Mouse (Mus musculus) limb, embryonic 12.5 days (tissue): ENCODE results near the gene Troap. TPM values are rescaled to one million over a fixed set of nuclear protein-coding genes. Genes with fewer than 3 reads are reported as not detected.
A peak's percentile ranks its signal among the peaks of the same experiment; 100 is the strongest.

Experiments used
- ATAC-seq: fragments of 200-750 bp; cut with Nextera tagmentation; 2 replicates; pipeline ENCODE4 v1.8.0; 2017; ENCODE audit warnings: low read depth, moderate TSS enrichment; ENCODE audit not compliant: insufficient number of reproducible peaks, insufficient read depth, low FRiP score, low TSS enrichment
- H3K27ac ChIP-seq: fragments of 300-500 bp; sonication (generic); 2 replicates; pipeline ENCODE4 v1.5.1; 2016; ENCODE audit warnings: mild to moderate bottlenecking, moderate library complexity
- H3K27me3 ChIP-seq: fragments of 300-500 bp; sonication (generic); 2 replicates; pipeline ENCODE4 v1.6.1; 2016; ENCODE audit warnings: mild to moderate bottlenecking, moderate library complexity
- H3K36me3 ChIP-seq: fragments of 300-500 bp; sonication (generic); 2 replicates; pipeline ENCODE4 v1.6.1; 2016; ENCODE audit warnings: mild to moderate bottlenecking, moderate library complexity
- H3K4me1 ChIP-seq: fragments of 300-500 bp; sonication (generic); replicated peaks from 2 replicates; pipeline ENCODE4 v1.6.1; 2016
- H3K4me2 ChIP-seq: fragments of 300-500 bp; sonication (generic); 2 replicates; pipeline ENCODE4 v1.6.1; 2016; ENCODE audit warnings: mild to moderate bottlenecking, moderate library complexity
- H3K4me3 ChIP-seq: fragments of 300-500 bp; sonication (generic); replicated peaks from 2 replicates; pipeline ENCODE4 v1.5.1; 2016; ENCODE audit warnings: mild to moderate bottlenecking
- H3K9ac ChIP-seq: fragments of 300-500 bp; sonication (generic); replicated peaks from 2 replicates; pipeline ENCODE4 v1.6.1; 2016; ENCODE audit warnings: mild to moderate bottlenecking, moderate library complexity
- H3K9me3 ChIP-seq: fragments of 300-500 bp; sonication (generic); 2 replicates; pipeline ENCODE4 v1.6.1; 2016; ENCODE audit warnings: mild to moderate bottlenecking, moderate library complexity
- WGBS: fragments of 180-500 bp; shearing (Covaris S2); methylation state at CpG from one replicate; pipeline ENCODE4 v1.1.7; 2016; 5-methylcytosine and 5-hydroxymethylcytosine counted together
- polyA plus RNA-seq: library from polyadenylated mRNA; unstranded; fragments of >200 nt; fragmentation: Nextera tagmentation; extraction: Ambion mirVana; gene quantifications from 2 replicates; pipeline ENCODE4 v1.2.1, GENCODE M21; 2016

Gene Troap
- polyA plus RNA-seq, 1 experiment from 2014 or later, result 47.1 TPM

GRCm38 (mm10) chr15:99115065-99115423 is 40.7 kb downstream of the Troap start:
- Histone ChIP-seq H3K27me3 (no peaks in the 10 kb centered on the region), H3K9ac (no peak overlapping the region), H3K36me3 (no peaks in the 10 kb centered on the region), H3K4me3 (no peak overlapping the region), H3K4me1 (peaks cover 5% of the 10 kb centered on the region; the same call in 1 of the 2 replicates), H3K9me3 (no peaks in the 10 kb centered on the region), H3K27ac (no peak overlapping the region), H3K4me2 (no peak overlapping the region)
- no peak for ATAC-seq
- WGBS, result 87% methylated on average over 7 of the region's 7 CpGs

- Histone ChIP-seq H3K9me3 (no peaks in the 10 kb centered on the region), H3K4me2 (no peak overlapping the region), H3K27me3 (peaks cover 9% of the 10 kb centered on the region; the same call in 1 of the 2 replicates), H3K4me3 (no peak overlapping the region), H3K36me3 (no peaks in the 10 kb centered on the region), H3K9ac (no peak overlapping the region), H3K4me1 (peaks cover 5% of the 10 kb centered on the region; the same call in 1 of the 2 replicates), H3K27ac (no peak overlapping the region)
- 37% methylated on average over 11 of the region's 11 CpGs for WGBS
- no peak for ATAC-seq
Measured at GRCm38 (mm10) chr15:99116539-99116938, 42.2 kb downstream of the Troap start.

GRCm38 (mm10) chr15:99120814-99121213 is 46.4 kb downstream of the Troap start:
- no peaks in the 10 kb centered on the region for H3K36me3 ChIP-seq

GRCm38 (mm10) chr15:99122642-99123041 is 48.3 kb downstream of the Troap start:
- no peak overlapping the region for H3K4me2 ChIP-seq
- H3K36me3 ChIP-seq, result no peaks in the 10 kb centered on the region
- no peaks in the 10 kb centered on the region for H3K9me3 ChIP-seq
- H3K4me3 ChIP-seq, result no peak overlapping the region
- no peak overlapping the region for H3K9ac ChIP-seq
- 85% methylated on average over 2 of the region's 2 CpGs for WGBS
- ATAC-seq, result no peak
- peaks cover 13% of the 10 kb centered on the region; the same call in 1 of the 2 replicates for H3K27me3 ChIP-seq
- H3K4me1 ChIP-seq, result peaks cover 2% of the 10 kb centered on the region
- H3K27ac ChIP-seq, result no peak overlapping the region

More at GRCm38 (mm10) chr15:99120814-99121213, 46.4 kb downstream of the Troap start:
- Histone ChIP-seq H3K4me1 (peaks cover 5% of the 10 kb centered on the region; the same call in 1 of the 2 replicates), H3K9ac (peak overlapping the region; percentile 23; the same call in 1 of the 2 replicates), H3K4me3 (no peak overlapping the region), H3K4me2 (0 out of 2 replicates have a peak overlapping the region, but pooled peaks have one; percentile 2), H3K27me3 (peaks cover 13% of the 10 kb centered on the region; the same call in 1 of the 2 replicates), H3K27ac (no peak overlapping the region), H3K9me3 (no peaks in the 10 kb centered on the region)
- 14% methylated on average over 11 of the region's 11 CpGs for WGBS
- no peak for ATAC-seq

GRCm38 (mm10) chr15:99125711-99126080 is 51.3 kb downstream of the Troap start, which contains the start of gene Spats2:
Gene Spats2 (plus strand): TSS chr15:99125916.
- peaks cover 13% of the 10 kb centered on the region; the same call in 1 of the 2 replicates for H3K27me3 ChIP-seq
- peak within 1 kb of the TSS; percentile 80 for H3K4me3 ChIP-seq
- H3K36me3 ChIP-seq, result 0 out of 2 replicates have a peak, but pooled peaks cover 2% of the 10 kb centered on the region
- ATAC-seq, result no peak
- H3K27ac ChIP-seq, result peak within 1 kb of the TSS; percentile 96
- WGBS, result under 1% methylated on average over 12 of the region's 12 CpGs
- H3K9ac ChIP-seq, result peak within 1 kb of the TSS; percentile 93
- H3K4me2 ChIP-seq, result peak within 1 kb of the TSS; percentile 59
- no peaks in the 10 kb centered on the region for H3K9me3 ChIP-seq
- H3K4me1 ChIP-seq, result peaks cover 22% of the 10 kb centered on the region

GRCm38 (mm10) chr15:99126081-99126815 is 51.9 kb downstream of the Troap start:
- Histone ChIP-seq H3K27me3 (peaks cover 7% of the 10 kb centered on the region; the same call in 1 of the 2 replicates), H3K36me3 (peaks cover 4% of the 10 kb centered on the region; the same call in 1 of the 2 replicates), H3K9ac (peak overlapping the region; percentile 93), H3K4me2 (peak overlapping the region; percentile 59), H3K9me3 (no peaks in the 10 kb centered on the region), H3K27ac (peak overlapping the region; percentile 96), H3K4me3 (peak overlapping the region; percentile 80), H3K4me1 (peaks cover 26% of the 10 kb centered on the region)
- ATAC-seq, result peak; percentile 86
- 1% methylated on average over 109 of the region's 115 CpGs for WGBS

- Histone ChIP-seq H3K9ac (peak overlapping the region; percentile 93), H3K27me3 (0 out of 2 replicates have a peak, but pooled peaks cover 3% of the 10 kb centered on the region), H3K27ac (peak overlapping the region; percentile 96), H3K9me3 (no peaks in the 10 kb centered on the region), H3K4me2 (peak overlapping the region; percentile 59), H3K4me1 (peaks cover 26% of the 10 kb centered on the region), H3K36me3 (peaks cover 9% of the 10 kb centered on the region; the same call in 1 of the 2 replicates), H3K4me3 (peak overlapping the region; percentile 80)
- under 1% methylated on average over 35 of the region's 35 CpGs for WGBS
- peak; percentile 22; the same call in 1 of the 2 replicates for ATAC-seq
Measured at GRCm38 (mm10) chr15:99126816-99127365, 52.5 kb downstream of the Troap start.

- Histone ChIP-seq H3K36me3 (peaks cover 10% of the 10 kb centered on the region; the same call in 1 of the 2 replicates), H3K27ac (no peak overlapping the region), H3K4me2 (peak overlapping the region; percentile 59), H3K4me1 (peaks cover 26% of the 10 kb centered on the region), H3K9ac (peak overlapping the region; percentile 93; the same call in 1 of the 2 replicates), H3K9me3 (no peaks in the 10 kb centered on the region), H3K27me3 (no peaks in the 10 kb centered on the region), H3K4me3 (peak overlapping the region; percentile 80)
- 76% methylated on average over 6 of the region's 6 CpGs for WGBS
- no peak for ATAC-seq
Measured at GRCm38 (mm10) chr15:99127851-99128522, 53.6 kb downstream of the Troap start.

GRCm38 (mm10) chr15:99129441-99129840 is 55.1 kb downstream of the Troap start:
- Histone ChIP-seq H3K9ac (0 out of 2 replicates have a peak overlapping the region, but pooled peaks have one; percentile 19), H3K9me3 (no peaks in the 10 kb centered on the region), H3K4me1 (peaks cover 26% of the 10 kb centered on the region), H3K36me3 (peaks cover 20% of the 10 kb centered on the region; the same call in 1 of the 2 replicates), H3K27ac (peak overlapping the region; percentile 70; the same call in 1 of the 2 replicates), H3K27me3 (no peaks in the 10 kb centered on the region), H3K4me3 (no peak overlapping the region), H3K4me2 (no peak overlapping the region)
- no peak for ATAC-seq
- WGBS, result 53% methylated on average over 11 of the region's 11 CpGs

- no peak overlapping the region for H3K4me3 ChIP-seq
- 61% methylated on average over 22 of the region's 22 CpGs for WGBS
- no peak for ATAC-seq
- peaks cover 20% of the 10 kb centered on the region; the same call in 1 of the 2 replicates for H3K36me3 ChIP-seq
- no peak overlapping the region for H3K4me2 ChIP-seq
- no peaks in the 10 kb centered on the region for H3K9me3 ChIP-seq
- H3K27me3 ChIP-seq, result no peaks in the 10 kb centered on the region
- H3K4me1 ChIP-seq, result peaks cover 26% of the 10 kb centered on the region
- H3K9ac ChIP-seq, result 0 out of 2 replicates have a peak overlapping the region, but pooled peaks have one; percentile 19
- peak overlapping the region; percentile 70 for H3K27ac ChIP-seq
Measured at GRCm38 (mm10) chr15:99129956-99130910, 55.9 kb downstream of the Troap start.
